Mouse (Mus musculus): ENCODE measurements around the gene Otop1. TPM values are rescaled to one million over a fixed set of nuclear protein-coding genes. Genes with fewer than 3 reads are reported as not detected.

Otop1 gene
- polyA plus RNA-seq, 1 experiment from 2014 or later, result not detected

Other genes starting within 250 kb of the Otop1 start
- gene Stx18, start 237.2 kb upstream of the Otop1 start, polyA plus RNA-seq (2016; fragmentation: Nextera tagmentation; extraction: Ambion mirVana), result 35.6 and 41.6 TPM in 2 replicates
- gene Nsg1, start 116.1 kb upstream of the Otop1 start, polyA plus RNA-seq (2016; fragmentation: Nextera tagmentation; extraction: Ambion mirVana), result 376 and 398 TPM in 2 replicates
- 24.7 and 27.6 TPM in 2 replicates for gene Zbtb49, start 55.5 kb upstream of the Otop1 start, polyA plus RNA-seq (2016; fragmentation: Nextera tagmentation; extraction: Ambion mirVana)
- gene Lyar, start 55.5 kb upstream of the Otop1 start, polyA plus RNA-seq (2016; fragmentation: Nextera tagmentation; extraction: Ambion mirVana), result 117 and 128 TPM in 2 replicates
- 90.9 and 91.4 TPM in 2 replicates for gene Tmem128, start 15.8 kb upstream of the Otop1 start, polyA plus RNA-seq (2016; fragmentation: Nextera tagmentation; extraction: Ambion mirVana)
- 0.06 TPM in 1 of 2 replicates, not detected in the other for gene Drd5, start 43.4 kb downstream of the Otop1 start, polyA plus RNA-seq (2016; fragmentation: Nextera tagmentation; extraction: Ambion mirVana)
- 0.14 and 0.29 TPM in 2 replicates for gene Slc2a9, start 227.2 kb downstream of the Otop1 start, polyA plus RNA-seq (2016; fragmentation: Nextera tagmentation; extraction: Ambion mirVana)

All from forebrain, embryonic 12.5 days (tissue).